Mouse (Mus musculus) lung, adult 18-20 months (tissue): ENCODE data around the gene Nob1.

Source experiments
- DNase-seq, 2 experiments: peaks; one replicate each; pipeline ENCODE4 v3.0.0; 2022; ENCODE audit warnings: mixed read lengths in 2 of 2

The Nob1 gene

DNA sequence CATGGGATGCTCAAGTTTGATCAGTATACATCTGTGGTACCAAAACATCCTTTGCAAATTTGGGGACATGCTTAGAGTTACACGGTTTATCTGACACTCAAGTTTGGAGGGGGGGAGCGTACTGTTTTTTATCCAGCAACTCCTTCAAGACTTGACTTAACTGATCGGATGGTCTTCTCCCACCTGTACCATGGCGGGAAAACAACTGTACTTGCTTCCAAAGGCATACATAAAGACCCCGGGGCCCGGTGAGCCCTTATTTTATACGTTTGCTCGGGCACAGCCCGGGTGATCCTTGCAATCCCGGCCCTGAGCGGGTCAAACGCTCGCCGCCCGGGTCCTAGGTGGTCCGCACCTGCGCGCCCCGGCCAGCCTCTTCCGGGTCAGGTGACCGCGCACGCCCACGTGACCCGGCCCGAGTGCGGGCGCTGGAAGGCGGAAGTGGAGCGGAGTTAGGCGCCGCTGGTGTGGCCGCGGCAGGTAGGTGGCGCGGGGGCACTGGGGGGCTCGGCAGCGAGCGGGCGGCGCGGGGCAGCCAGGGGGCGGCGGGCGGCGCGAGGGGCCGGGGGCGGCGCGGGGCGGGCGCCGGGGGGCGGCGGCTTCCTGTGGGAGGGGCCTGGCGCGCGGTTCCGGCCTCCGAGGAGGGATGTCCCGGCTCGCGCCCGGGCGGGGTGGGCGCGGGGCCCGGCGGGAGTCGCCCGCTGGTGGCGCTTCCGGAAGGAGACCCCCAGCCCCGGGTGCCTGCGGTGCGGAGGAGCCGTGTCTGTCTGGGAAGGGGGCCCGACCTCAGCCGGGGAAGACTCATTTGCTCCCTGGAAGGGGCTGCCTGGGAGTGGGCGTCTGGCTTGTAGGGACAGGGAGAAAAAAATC lies 11.3 kb upstream of the Nob1 start, which contains the start of gene Wwp2:
Wwp2 (plus strand) TSS at position 404 of the 870 bp plus-strand sequence.
- peak; percentile 75 to 78 for DNase-seq

DNA sequence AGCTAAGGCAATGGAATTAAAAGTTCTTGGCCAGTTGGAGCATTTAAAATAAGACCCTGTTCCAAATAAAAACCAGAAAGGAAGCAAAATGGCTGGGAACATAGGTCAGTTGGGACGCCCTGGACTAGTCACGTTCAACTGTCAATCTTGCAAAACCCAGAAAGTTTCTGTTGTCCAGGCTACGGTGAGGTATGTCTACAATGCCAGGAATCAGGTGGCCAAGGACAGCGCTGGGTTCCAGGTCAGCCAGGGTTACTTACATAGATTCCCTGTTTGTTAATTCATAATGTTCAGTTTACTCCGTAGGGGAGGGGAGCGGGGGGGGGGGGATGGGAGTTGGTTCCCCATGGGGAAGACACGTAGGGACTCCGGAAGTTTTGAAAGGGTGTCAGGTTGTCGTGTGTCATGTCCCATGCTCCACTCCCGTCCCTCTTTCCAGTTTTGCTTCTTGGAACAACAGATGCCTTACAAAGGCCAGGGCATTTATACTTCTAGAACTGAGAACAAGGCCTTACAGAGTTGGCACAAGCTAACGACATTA lies 10.6 kb upstream of the Nob1 start:
- DNase-seq, result no peak

DNA sequence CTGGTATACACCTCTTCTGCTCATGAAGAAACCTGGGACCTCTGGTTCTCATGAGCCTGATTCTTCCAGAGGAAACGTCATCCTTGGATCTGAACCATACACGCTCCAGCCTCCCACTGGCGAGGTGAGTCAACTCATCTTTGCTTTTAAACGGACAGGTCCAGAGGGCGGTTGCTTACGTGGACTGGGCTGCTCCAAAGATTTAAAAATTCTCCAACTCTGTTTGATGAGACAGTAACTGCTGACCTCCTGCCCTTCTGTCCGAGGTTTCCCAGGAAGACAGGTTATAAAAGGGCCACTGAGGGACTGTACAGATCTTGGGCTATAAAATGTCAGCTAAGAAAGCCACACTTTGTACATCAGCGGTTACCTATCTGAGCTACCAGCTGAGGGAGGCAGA lies 6.0 kb upstream of the Nob1 start:
- no peak for DNase-seq

DNA sequence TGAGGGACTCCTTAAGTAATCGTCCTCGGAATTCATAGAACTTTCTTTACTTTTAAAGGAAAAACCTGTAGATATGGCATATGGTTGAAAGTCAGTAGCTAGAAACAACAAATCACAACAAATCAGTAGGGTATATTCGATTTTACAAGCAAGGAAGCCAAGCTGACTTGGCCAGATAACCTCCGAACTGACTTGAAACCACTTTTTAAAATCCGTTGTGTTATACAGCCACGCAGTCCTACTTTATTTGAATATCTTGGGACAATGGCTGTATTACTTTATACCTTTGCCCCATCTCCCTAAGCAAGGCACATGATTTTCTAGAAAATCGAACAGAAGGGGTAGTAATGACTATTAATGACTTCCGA lies 363 bp upstream of the Nob1 start:
- no peak for DNase-seq

DNA sequence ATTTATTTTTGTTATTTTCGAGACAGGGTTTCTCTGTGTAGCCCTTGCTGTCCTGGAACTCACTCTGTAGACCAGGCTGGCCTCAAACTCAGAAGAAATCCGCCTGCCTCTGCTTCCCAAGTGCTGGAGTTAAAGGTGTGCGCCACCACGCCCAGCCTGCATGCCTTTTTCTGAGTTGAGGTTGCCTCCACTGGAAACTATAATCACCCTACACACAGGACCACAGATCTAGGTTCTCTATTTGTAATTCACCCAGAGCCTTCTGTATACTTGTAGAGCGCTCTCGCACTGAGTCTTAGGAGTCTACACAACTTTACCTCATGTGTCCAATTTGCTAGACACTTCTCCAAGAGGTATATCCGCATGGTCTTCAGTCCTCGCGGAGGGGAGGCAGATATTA lies 675 bp downstream of the Nob1 start:
- no peak for DNase-seq

DNA sequence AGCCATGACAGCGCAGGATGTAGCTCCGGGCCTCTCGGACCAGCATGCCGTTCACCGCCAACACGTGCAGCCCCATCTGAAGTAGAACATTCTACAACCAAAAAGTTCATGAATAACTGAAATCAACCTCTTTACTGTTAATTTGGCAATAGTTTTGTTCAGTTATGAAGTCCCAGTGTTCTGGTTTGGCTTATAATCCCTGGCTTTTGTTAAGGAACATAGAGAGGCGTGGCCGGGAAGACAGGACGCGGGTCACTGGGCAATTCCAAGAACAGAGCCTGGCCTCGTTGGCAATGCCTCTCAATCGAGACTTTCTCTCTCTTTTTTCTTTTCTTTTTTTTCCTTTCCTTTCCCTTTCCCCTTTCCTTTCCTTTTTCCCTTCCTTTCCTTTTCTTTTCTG lies 7.8 kb downstream of the Nob1 start:
- no peak for DNase-seq

DNA sequence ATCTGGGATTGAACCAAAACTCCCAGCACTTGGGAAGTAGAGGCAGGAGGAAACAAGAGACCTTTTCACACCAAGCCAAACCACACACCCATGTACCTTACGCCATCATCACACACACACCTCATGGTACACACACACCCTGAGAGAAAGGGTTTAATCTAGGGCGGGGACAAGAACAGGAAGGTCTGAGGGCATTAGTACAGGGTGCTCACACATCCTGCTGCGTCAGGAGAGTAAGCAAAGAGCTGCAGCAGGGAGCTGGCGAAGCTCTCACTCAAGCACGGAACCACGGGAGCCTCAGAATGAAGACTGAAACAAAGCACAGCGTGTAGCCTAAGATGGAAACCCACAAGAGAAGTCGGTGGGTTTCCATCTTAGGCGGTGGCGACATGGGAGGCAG lies 11.0 kb downstream of the Nob1 start:
- DNase-seq, result no peak

DNA sequence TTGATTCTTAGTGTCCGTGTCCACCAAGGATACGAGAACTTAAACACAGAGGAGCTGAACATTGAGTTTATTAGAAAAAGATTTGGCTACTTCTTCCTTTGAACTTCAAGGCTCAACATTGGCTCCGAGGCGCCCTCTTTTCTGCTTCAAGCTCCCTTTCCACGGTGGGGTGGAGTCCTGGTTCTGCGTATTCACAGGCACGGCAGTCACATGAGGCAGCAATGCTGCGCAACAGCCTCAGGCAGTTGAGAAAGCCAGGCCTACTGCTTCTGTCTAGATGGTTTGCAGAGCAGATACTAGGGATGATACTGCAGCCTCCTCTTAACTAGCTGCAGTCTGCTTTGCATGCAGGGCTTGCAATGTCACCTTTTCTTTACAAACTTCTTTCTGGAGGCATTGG lies 12.3 kb downstream of the Nob1 start:
- DNase-seq, result no peak

DNA sequence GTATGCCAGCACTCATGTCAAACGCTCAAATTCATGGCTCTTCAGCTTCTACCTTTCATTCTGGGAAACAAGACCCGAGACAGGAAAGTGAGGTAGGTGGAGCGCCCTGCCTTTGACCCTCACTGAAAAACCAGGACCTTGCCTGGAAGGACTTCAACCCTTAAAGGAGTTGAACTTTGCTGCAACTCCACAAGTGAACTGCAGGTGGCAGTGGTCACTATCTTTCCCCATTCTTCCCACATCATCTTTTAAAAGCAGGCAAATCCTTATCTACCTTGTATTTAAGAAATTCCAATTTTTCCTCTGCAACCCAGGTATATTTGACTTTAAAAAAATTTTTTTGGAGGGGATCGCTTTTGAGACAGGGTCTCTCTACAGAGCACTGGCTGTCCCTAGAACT lies 13.5 kb downstream of the Nob1 start:
- peak in 1 of 2 experiments; percentile 11 for DNase-seq

DNA sequence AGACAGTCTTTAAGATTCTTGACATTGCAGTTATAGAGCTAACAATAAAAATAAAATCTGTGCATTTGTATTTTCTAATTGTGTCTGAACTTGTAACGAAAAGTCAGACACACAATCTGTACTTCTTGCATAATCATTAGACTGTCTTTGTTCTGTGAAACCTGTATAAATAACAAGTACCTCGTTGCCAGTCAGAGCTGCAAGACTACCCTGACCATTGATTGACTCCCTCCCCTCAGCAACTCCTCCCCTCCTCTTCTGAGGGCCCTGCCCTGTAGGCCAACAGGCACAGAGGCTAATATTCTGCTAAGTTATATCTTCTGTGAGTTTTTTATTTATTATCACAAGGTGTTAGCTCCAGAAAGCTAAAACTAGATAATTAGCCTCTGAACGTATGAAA lies 18.9 kb downstream of the Nob1 start:
- DNase-seq, result peak in 1 of 2 experiments; percentile 21

DNA sequence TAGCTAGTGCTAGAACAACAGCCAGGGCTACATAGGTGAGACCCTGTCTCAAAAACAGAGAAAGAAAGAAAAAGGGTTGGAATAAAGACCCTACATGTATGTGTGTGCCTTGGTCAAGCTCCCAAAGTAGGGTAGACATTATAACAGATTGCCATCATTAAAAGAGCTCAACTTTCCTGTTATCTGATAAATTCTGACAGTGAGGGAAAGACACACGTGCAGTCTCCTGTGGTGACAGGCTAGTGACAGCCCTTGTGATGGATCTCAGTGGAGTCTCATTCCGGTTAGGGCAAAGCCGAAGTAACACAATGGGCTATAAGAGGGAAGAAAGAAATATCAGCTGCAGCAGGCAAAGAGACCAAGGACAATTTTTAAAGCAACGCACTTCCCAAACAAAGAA lies 20.8 kb downstream of the Nob1 start:
- DNase-seq, result no peak

DNA sequence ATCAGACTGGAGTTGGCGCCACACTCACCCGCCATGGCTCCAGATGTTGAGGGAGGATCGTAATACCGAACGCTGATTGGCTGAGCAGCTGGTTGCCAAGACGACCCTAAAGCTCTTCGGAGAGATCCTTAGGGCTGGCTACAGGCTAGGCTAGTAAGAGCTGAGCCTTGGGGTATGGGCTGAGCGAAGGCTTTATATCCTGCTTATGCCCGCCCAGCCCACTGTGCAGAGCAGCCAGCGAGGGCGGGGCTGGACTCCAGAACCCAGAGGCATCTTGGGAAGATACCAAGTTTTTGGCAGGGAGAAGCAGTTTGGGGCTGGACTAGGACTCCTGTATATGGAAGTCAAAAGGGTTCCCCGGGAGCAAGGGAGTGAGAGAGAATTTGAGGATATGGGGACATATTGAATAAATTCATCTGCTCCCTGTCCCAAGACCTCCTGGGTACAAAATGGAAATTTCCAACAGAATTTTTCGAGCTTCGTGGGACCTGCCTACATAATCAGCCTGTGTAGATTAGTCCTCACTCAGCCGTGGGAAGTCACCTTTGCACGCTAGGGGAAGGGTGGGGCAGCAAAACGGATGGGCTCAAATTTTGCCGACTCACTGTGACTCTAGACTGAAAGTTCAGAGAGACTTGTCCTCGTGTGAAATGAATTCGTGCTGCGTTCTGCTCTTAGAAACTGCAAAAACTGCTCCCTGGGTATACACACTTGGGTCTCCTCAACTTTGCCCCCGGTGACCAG lies 21.6 kb downstream of the Nob1 start, which contains the start of gene Nqo1:
Nqo1 (minus strand) TSS at position 169 of the 744 bp plus-strand sequence.
- DNase-seq, result peak; percentile 79 to 85

DNA sequence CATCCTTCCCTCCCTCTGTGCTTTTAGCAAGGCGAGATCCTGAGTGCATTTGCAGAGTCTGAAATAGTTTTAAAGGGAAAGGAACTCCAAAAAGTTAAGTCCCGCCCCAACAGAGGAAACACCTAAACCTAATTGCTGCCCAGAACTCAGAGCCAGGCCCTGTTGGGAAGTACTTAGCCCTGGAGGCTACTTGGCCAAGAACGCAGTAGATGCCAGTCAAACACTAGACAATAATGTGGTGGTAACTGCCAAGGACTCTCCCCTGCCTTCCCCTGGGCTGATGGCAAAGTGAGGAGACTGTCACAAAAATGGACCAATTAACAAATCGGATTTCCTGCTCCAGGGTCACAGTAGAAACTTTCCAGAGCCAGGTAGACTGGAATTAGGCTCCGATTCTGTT lies 23.0 kb downstream of the Nob1 start:
- DNase-seq, result no peak

DNA sequence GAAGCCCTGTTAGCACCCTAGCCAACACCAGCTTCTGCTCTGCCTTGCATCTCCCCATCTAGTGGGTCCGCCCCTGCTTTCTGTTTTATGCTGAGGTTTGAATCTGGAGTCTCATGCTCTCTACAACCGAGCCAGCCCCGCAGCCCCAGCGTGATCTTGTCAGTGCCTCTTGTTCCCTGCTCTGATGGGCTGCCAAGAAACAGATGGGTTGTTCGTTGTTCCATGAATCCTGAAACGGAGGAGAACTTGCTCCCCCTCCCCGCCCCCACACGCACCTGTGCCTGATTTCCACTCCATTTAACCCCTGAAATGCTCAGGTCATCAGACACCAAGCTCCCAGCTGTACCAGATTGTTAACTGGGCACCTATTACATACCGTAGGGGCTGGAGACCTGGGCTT lies 25.4 kb downstream of the Nob1 start:
- no peak for DNase-seq

DNA sequence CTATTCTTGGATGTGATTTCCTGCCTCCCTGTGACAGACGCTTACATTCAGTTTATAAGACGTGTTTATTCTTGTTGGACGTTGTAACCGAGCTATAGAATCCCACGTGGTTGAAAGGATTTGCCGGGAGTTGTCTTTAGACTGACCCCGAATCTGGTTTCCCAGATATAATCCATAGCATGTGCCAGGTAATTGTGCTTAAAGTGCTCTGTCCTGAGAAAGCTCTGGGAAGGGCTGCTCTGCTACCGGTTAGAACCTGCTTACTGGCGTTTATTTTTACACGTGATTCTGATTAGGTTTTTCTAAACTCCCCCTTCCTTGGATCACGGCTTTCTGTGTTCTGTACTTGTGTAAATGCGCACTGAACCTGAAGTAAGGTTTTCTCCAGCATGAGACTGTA lies 27.2 kb downstream of the Nob1 start:
- no peak for DNase-seq

DNA sequence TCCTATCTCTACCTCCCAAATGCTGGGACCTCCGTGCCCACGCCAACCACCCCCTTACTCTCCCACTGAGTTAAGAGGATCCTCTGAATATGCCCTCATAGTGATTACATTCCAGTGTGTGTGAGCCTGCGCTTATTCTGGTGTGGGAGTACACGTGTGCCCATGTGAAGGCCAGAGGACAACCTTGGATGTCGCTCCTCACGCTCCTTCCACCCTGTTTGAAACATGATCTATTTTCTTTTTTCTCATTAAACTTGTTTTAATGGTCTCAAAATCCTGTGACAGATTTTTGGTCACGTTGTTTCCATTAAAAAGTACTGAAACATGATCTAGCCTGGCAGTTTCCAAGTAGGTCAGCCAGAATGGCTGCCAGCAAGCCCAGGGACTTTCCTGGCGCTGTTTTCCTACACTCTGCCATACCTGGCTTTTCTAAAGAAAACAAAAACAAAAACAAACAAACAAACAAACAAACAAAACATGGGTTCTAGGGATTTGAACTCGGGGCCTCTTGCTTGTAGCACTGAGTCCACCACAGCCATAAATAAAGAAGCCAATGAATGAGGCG lies 28.7 kb downstream of the Nob1 start:
- DNase-seq, result no peak

DNA sequence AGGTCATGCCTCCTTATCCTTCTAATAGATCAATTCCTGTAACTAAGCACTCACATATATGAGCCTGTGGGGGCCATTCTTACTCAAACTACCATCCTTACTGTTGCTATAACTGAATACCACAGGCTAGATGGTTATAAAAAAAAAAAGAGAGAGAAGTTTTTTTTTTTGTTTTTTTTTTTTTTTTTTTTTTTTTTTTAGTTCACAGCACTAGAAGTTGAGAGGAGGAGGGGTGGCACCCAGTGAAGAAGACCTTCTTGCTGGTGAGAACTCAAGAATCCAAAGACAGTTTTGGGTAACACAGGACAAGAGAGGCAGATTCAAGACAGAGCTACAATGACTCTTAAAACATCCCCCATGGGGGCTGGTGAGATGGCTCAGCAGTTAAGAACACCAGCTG lies 29.5 kb downstream of the Nob1 start:
- DNase-seq, result no peak

DNA sequence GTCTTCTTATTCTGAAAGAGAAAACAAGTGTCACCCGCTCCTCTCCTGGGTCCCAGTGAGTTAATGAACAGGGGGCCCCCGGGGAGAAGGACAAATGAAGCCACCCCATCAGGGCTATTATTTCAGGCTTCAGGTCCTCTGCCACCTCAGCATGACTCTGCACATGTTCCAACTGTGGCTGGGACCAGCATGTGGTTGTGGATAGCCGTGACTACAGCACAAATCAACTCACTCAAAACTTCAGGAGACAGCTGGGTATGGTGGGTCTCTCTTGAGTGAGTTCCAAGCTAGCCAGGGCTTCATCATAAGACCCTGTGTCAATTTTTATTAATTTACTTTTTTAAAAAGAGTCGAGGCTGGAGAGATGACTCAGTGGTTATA lies 33.7 kb downstream of the Nob1 start:
- DNase-seq, result no peak

DNA sequence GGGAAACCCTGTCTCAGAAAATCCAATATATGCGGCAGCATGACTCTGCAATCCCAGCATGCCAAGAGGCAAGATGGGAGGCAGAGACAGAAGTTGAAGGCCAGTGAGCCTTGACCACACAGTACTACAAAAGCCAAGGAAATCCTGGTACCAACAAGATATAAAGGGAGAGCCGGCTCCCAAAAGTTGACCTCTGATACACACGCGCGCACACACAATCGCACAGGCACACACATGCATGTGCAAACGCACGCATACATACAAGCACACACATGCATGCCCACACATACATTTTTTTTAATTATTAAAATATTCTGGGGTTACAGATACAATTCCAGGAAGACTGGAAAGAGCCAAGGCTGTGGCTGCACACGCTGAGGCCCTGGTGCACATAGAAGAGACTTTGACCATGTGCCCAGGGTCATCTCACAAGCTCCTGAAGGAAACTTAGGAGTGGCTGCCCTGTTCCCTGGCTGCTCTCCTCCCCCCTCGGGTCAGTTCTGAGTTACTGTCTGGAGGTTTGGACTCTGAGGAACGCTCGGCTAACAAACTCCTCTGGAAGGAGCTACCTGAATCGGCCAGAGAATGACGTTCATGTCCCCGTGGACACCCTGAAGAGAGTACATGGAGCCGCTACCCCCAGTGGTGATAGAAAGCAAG lies 34.2 kb downstream of the Nob1 start:
- DNase-seq, result no peak

DNA sequence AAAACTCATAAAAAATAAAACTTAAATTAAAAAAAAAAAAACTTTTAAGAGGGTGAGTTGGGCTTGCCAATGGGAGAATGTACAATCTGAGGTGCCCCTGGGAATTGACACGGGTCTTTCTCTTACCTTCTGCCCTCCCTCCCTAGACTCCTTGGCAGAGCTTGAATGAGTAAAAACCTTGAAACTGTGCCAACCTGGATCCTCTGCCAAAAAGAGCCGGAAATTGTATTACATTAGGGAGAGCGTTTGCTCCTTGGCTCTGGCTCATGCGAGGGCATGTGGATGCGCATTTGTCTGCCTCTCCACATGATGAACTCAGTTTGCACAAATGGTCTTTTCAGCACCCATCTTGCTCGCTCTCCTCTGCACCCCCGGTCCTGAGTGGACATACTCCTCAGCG lies 35.3 kb downstream of the Nob1 start:
- peak; percentile 18 to 40 for DNase-seq

DNA sequence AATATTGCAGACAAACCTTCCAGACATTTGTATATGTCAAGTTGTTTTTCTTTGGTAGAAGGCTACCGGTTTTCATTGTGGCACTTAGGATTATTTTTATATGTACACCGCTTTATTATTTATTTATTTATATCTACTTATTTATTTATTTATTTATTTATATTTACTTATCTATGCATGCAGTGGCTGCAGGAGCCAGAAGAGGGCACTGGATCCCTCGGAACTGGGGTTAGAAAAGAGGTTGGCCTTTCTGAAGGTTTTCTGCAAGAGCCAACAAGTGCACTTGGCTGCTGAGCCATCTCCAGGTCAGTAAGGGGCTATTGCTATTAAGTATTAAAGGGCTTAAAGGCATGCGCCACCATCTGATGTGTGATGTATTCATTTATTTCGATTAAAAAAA lies 37.0 kb downstream of the Nob1 start:
- peak; percentile 28 to 41 for DNase-seq

DNA sequence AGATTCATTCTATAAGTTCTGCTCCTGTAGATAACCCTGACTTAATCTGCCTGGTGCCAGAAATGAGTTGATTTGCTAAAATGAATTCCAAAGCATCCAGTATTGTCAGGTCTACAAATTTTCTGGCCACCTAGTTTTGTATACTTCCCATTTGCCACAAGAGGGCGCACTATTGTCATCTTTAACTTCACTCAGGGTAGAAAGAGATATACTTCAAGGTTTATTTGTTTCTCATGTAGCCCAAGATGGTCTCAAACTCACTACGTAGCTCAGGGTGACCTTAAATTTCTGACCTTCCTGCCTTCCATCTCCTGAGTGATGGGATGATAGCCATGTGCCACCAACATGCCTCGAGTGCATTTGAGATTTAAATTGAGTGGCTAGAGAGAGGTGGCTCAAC lies 38.2 kb downstream of the Nob1 start:
- DNase-seq, result no peak

DNA sequence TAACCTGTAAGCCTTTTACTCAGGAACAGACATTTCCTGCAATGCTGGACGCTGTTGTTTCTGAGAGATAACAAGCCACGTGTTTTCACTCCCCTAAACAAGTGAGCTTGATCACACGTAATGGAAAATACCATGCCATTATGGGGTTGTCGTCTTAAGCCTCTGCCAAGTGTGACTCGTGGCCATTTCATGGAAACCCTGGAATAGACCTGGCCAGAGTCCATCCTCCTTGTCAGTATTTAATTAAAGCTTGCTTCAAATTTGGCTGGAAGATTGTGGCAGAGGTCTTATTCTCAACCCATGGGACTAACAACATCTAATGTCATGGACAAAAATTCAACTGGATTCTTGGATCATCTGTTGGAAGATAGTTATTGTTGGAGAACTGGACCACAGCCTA lies 38.7 kb downstream of the Nob1 start:
- DNase-seq, result no peak
